Mouse (Mus musculus) CD4-positive, CD25-positive, alpha-beta regulatory T cell, adult 4 months (primary cell): ENCODE data around the gene Lrrc36. TPM values are rescaled to one million over a fixed set of nuclear protein-coding genes. Genes with fewer than 3 reads are reported as not detected.

ENCODE experiments used
- ATAC-seq: one replicate; pipeline ENCODE4 v1.8.0; 2017
- polyA plus RNA-seq, 2 experiments: library from polyadenylated mRNA; unstranded; fragments of 100-300 nt; shearing (Covaris generic); gene quantifications; one replicate each; pipeline ENCODE4 v1.2.1; 2017

The Lrrc36 gene
- polyA plus RNA-seq = not detected

- ATAC-seq = no peak
Measured at GRCm38 (mm10) chr8:105413391-105413790, at the start of gene Lrrc36, which contains the start of gene Kctd19. Lrrc36 (plus strand) TSS chr8:105413571. Kctd19 (minus strand) TSS chr8:105413502.

GRCm38 (mm10) chr8:105367107-105367506, 46.3 kb upstream of the Lrrc36 start:
- no peak for ATAC-seq

- ATAC-seq = no peak
Measured at GRCm38 (mm10) chr8:105372473-105372872, 40.9 kb upstream of the Lrrc36 start.

GRCm38 (mm10) chr8:105373032-105373431, 40.3 kb upstream of the Lrrc36 start, which contains the start of gene Plekhg4:
Plekhg4 (plus strand) TSS chr8:105373274.
- no peak for ATAC-seq

- no peak for ATAC-seq
Measured at GRCm38 (mm10) chr8:105374513-105374966, 38.8 kb upstream of the Lrrc36 start.

GRCm38 (mm10) chr8:105378673-105379072, 34.7 kb upstream of the Lrrc36 start:
- ATAC-seq = no peak

- no peak for ATAC-seq
Measured at GRCm38 (mm10) chr8:105380308-105380707, 33.1 kb upstream of the Lrrc36 start.

- no peak for ATAC-seq
Measured at GRCm38 (mm10) chr8:105384070-105384469, 29.3 kb upstream of the Lrrc36 start.

- no peak for ATAC-seq
Measured at GRCm38 (mm10) chr8:105387151-105387550, 26.2 kb upstream of the Lrrc36 start.

- ATAC-seq = no peak
Measured at GRCm38 (mm10) chr8:105389096-105389495, 24.3 kb upstream of the Lrrc36 start.

- ATAC-seq = no peak
Measured at GRCm38 (mm10) chr8:105393089-105393787, 20.1 kb upstream of the Lrrc36 start.

- ATAC-seq = no peak
Measured at GRCm38 (mm10) chr8:105393915-105394314, 19.5 kb upstream of the Lrrc36 start.

- ATAC-seq = no peak
Measured at GRCm38 (mm10) chr8:105397747-105398146, 15.6 kb upstream of the Lrrc36 start.

- no peak for ATAC-seq
Measured at GRCm38 (mm10) chr8:105400016-105400415, 13.4 kb upstream of the Lrrc36 start.

- ATAC-seq = no peak
Measured at GRCm38 (mm10) chr8:105403467-105403866, 9.9 kb upstream of the Lrrc36 start.

GRCm38 (mm10) chr8:105404496-105404895, 8.9 kb upstream of the Lrrc36 start:
- ATAC-seq = no peak

GRCm38 (mm10) chr8:105406416-105406815, 7.0 kb upstream of the Lrrc36 start:
- no peak for ATAC-seq

- ATAC-seq = no peak
Measured at GRCm38 (mm10) chr8:105408331-105408730, 5.0 kb upstream of the Lrrc36 start.

- ATAC-seq = no peak
Measured at GRCm38 (mm10) chr8:105409947-105410346, 3.4 kb upstream of the Lrrc36 start.

GRCm38 (mm10) chr8:105418992-105419391, 5.6 kb downstream of the Lrrc36 start:
- ATAC-seq = no peak

GRCm38 (mm10) chr8:105419800-105420199, 6.4 kb downstream of the Lrrc36 start:
- no peak for ATAC-seq

GRCm38 (mm10) chr8:105422006-105422405, 8.6 kb downstream of the Lrrc36 start:
- no peak for ATAC-seq

GRCm38 (mm10) chr8:105426878-105427277, 13.5 kb downstream of the Lrrc36 start:
- no peak for ATAC-seq

- ATAC-seq = no peak
Measured at GRCm38 (mm10) chr8:105431743-105432515, 18.6 kb downstream of the Lrrc36 start.
